Mouse (Mus musculus): ENCODE results near the gene Pnma5. TPM values are rescaled to one million over a fixed set of nuclear protein-coding genes. Genes with fewer than 3 reads are reported as not detected.
A peak's percentile ranks its signal among the peaks of the same experiment; 100 is the strongest.
"Not testable (repeated sequence)": the region's sequence is repeated elsewhere in the genome, so short reads cannot be mapped to it uniquely, and the experiment has no call there.

The Pnma5 gene
- not detected in 2 replicates for polyA plus RNA-seq (2012; rRNA removed)

- no peak for TF ChIP-seq POLR2A (IDR thresholded peaks at IDR 0.05; ENCODE audit: borderline replicate concordance, extremely low read depth, low read depth, low read length)
- no peak for TF ChIP-seq CTCF (IDR thresholded peaks at IDR 0.05; ENCODE audit: insufficient read depth, low read length)
- WGBS = 76% methylated on average over 1 of the region's 1 CpGs
- no peak within 1 kb of the TSS for H3K4me3 ChIP-seq (replicated peaks; ENCODE audit: extremely low read depth, low read depth, low read length)
- H3K4me1 ChIP-seq (ENCODE audit: control insufficient read depth, insufficient read depth, low read length) = no peaks in the 10 kb centered on the region
- no peak for DNase-seq
Measured at GRCm38 (mm10) chrX:73037003-73037402, at the start of gene Pnma5. Gene Pnma5, minus strand, starts transcription at chrX:73037103.

DNA sequence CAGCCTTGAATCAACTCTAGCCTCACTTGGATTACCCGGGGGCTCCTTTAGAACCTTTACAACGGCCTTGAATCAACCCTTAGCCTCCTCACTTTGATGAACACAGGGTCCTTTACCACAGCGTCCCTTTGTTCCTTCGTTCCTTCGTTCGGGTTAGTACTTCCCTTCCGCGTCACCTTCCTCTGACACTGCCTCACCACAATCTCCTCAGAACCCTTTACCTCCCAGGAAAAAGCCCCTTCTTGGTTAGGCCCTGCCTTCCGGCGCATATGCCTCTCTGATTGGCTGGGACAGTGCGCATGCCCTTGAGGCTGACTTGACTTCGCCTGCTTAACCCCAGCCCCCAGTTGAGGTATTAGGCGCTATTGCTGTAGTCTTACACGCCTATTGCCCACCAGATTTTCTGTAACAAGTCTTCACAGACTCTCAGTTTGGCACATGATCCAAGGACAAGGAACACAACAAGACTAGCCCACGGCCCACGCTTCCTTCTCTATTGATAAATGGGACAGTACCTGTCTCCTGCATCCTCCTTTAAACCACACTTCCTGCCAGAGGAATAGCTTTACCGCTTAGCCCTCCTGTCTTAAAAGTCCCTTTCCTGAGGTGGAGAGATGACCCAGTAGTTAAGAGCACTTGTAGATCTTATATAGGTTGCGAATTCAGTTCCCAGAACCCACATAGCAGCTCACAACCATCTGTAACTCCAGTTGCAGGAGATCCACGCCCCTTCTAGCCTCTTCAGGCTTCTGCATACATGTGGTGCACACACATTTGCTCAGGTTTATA, 45.6 kb upstream of the Pnma5 start, which contains the start of gene Xlr4a:
Gene Xlr4a, minus strand, starts transcription at position 212 of the 789 bp plus-strand sequence.
- not testable (repeated sequence) for H3K4me3 ChIP-seq (replicated peaks; ENCODE audit: extremely low read depth, low read depth, low read length); H3K4me1 ChIP-seq (ENCODE audit: control insufficient read depth, insufficient read depth, low read length)
- 75% methylated on average over 19 of the region's 19 CpGs for WGBS

GRCm38 (mm10) chrX:73066765-73067312, 29.9 kb upstream of the Pnma5 start:
- DNase-seq; H3K4me1 ChIP-seq (ENCODE audit: control insufficient read depth, insufficient read depth, low read length); H3K4me3 ChIP-seq (replicated peaks; ENCODE audit: extremely low read depth, low read depth, low read length): not testable (repeated sequence)
- 82% methylated on average over 3 of the region's 5 CpGs for WGBS

More for the DNA sequence above, 45.6 kb upstream of the Pnma5 start, which contains the start of gene Xlr4a:
- DNase-seq = not testable (repeated sequence)

DNA sequence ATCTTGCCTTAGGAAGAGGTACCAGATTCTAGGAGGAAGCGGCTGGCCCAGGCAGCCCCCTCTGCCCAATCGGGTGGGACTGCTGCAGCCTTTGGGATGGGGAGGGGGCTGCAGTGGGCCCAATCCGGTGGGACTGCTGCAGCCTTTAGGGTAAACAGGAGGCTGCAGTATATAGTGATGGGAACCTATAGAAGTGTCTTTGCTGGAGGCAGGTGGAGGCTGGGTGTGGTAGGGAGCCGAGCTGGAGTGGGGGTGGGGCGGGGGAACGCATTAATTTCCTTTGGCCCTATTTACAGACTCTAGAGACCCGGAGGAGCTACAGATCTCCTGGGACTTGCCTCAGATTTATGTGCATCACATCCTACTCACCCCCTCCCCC, 27.5 kb upstream of the Pnma5 start, which contains the start of gene Pnma3:
Gene Pnma3, plus strand, starts transcription at position 373 of the 379 bp plus-strand sequence.
- H3K4me3 ChIP-seq (replicated peaks; ENCODE audit: extremely low read depth, low read depth, low read length) = no peak within 1 kb of the TSS
- WGBS = 44% methylated on average over 7 of the region's 7 CpGs
- no peak for TF ChIP-seq CTCF (IDR thresholded peaks at IDR 0.05; ENCODE audit: insufficient read depth, low read length)
- no peak for TF ChIP-seq POLR2A (IDR thresholded peaks at IDR 0.05; ENCODE audit: borderline replicate concordance, extremely low read depth, low read depth, low read length)
- H3K4me1 ChIP-seq (ENCODE audit: control insufficient read depth, insufficient read depth, low read length) = no peaks in the 10 kb centered on the region
- no peak for DNase-seq

GRCm38 (mm10) chrX:73063512-73064414, 26.9 kb upstream of the Pnma5 start:
- TF ChIP-seq CTCF (IDR thresholded peaks at IDR 0.05; ENCODE audit: insufficient read depth, low read length) = no peak
- TF ChIP-seq POLR2A (IDR thresholded peaks at IDR 0.05; ENCODE audit: borderline replicate concordance, extremely low read depth, low read depth, low read length) = no peak
- no peak overlapping the region for H3K4me3 ChIP-seq (replicated peaks; ENCODE audit: extremely low read depth, low read depth, low read length)
- H3K4me1 ChIP-seq (ENCODE audit: control insufficient read depth, insufficient read depth, low read length) = no peaks in the 10 kb centered on the region
- 52% methylated on average over 24 of the region's 24 CpGs for WGBS
- no peak for DNase-seq

DNA sequence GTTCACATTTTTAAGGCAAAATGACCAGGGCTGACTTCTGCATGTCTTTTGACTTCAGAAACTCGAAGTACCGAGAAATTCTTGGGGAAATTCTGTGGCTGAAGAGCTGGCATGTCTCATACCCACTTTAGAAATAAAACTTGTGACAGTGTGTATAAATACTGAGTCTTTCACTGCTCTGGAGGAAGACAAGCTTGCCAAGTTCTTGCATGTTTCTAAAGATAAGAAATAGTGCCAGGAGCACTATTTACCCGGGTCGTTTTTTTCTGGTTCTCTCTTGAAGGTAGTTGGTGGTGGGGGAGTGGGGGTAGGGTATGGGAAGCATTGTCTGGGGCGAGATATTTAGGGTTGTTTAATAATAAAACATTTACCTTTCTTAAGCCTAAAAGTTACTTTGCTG, 25.4 kb upstream of the Pnma5 start:
- Histone ChIP-seq H3K4me3 (replicated peaks; ENCODE audit: extremely low read depth, low read depth, low read length) (no peak overlapping the region), H3K4me1 (ENCODE audit: control insufficient read depth, insufficient read depth, low read length) (no peaks in the 10 kb centered on the region)
- no peak for DNase-seq
- 35% methylated on average over 5 of the region's 5 CpGs for WGBS
- TF ChIP-seq CTCF (IDR thresholded peaks at IDR 0.05; ENCODE audit: insufficient read depth, low read length) (no peak), POLR2A (IDR thresholded peaks at IDR 0.05; ENCODE audit: borderline replicate concordance, extremely low read depth, low read depth, low read length) (no peak)

- 80% methylated on average over 1 of the region's 1 CpGs for WGBS
- Histone ChIP-seq H3K4me1 (ENCODE audit: control insufficient read depth, insufficient read depth, low read length) (no peaks in the 10 kb centered on the region), H3K4me3 (replicated peaks; ENCODE audit: extremely low read depth, low read depth, low read length) (no peak overlapping the region)
- TF ChIP-seq CTCF (IDR thresholded peaks at IDR 0.05; ENCODE audit: insufficient read depth, low read length) (no peak), POLR2A (IDR thresholded peaks at IDR 0.05; ENCODE audit: borderline replicate concordance, extremely low read depth, low read depth, low read length) (no peak)
- DNase-seq = no peak
Measured at GRCm38 (mm10) chrX:73061528-73061927, 24.6 kb upstream of the Pnma5 start.

GRCm38 (mm10) chrX:73053860-73054563, 17.1 kb upstream of the Pnma5 start:
- Histone ChIP-seq H3K4me3 (replicated peaks; ENCODE audit: extremely low read depth, low read depth, low read length) (no peak overlapping the region), H3K4me1 (ENCODE audit: control insufficient read depth, insufficient read depth, low read length) (no peaks in the 10 kb centered on the region)
- DNase-seq = peak; percentile 86
- 22% methylated on average over 14 of the region's 14 CpGs for WGBS
- TF ChIP-seq POLR2A (IDR thresholded peaks at IDR 0.05; ENCODE audit: borderline replicate concordance, extremely low read depth, low read depth, low read length) = no peak
- TF ChIP-seq CTCF (IDR thresholded peaks at IDR 0.05; ENCODE audit: insufficient read depth, low read length) = peak; percentile 89

GRCm38 (mm10) chrX:73039666-73040065, 2.8 kb upstream of the Pnma5 start:
- H3K4me3 ChIP-seq (replicated peaks; ENCODE audit: extremely low read depth, low read depth, low read length) = no peak overlapping the region
- no peak for DNase-seq
- H3K4me1 ChIP-seq (ENCODE audit: control insufficient read depth, insufficient read depth, low read length) = no peaks in the 10 kb centered on the region
- WGBS = 76% methylated on average over 12 of the region's 12 CpGs
- TF ChIP-seq POLR2A (IDR thresholded peaks at IDR 0.05; ENCODE audit: borderline replicate concordance, extremely low read depth, low read depth, low read length) = no peak
- TF ChIP-seq CTCF (IDR thresholded peaks at IDR 0.05; ENCODE audit: insufficient read depth, low read length) = no peak
